9 mouse cellular contexts compared by ENCODE assay signal in genomic region chr14:57093029-57093428, GRCm38 (mm10). TPM values are rescaled to one million over a fixed set of nuclear protein-coding genes. Genes with fewer than 3 reads are reported as not detected.
DNase-seq lines count a peak whose midpoint lies in the region; ATAC-seq and TF ChIP-seq lines count a peak whose summit lies in the region.
"Had no signal": no experiment of that assay in that cellular context is flagged by ENCODE, and none has a peak within 500 bp of the region (broad histone marks: within the 10 kb centered on the region; RNA-seq: fewer than 3 reads in every experiment).

No protein-coding gene starts in this region.

- H3K9me3 ChIP-seq in forebrain, embryonic 14.5 days (replicated peaks; ENCODE audit: control insufficient read depth, low read length): no peaks in the 10 kb centered on the region
- no peaks in the 10 kb centered on the region for H3K9me3 ChIP-seq in forebrain, embryonic 12.5 days
- H3K9me3 ChIP-seq: liver, embryonic 15.5 days had no signal

- no peak overlapping the region for H3K4me2 ChIP-seq in forebrain, embryonic 14.5 days (ENCODE audit: low read length)
- no peak overlapping the region for H3K4me2 ChIP-seq in forebrain, embryonic 12.5 days
- H3K4me2 ChIP-seq: liver, embryonic 15.5 days had no signal

- no peak overlapping the region for H3K4me3 ChIP-seq in forebrain, embryonic 14.5 days (ENCODE audit: low read depth, low read length)
- no peak overlapping the region for H3K4me3 ChIP-seq in forebrain, embryonic 12.5 days (replicated peaks)
- no peak overlapping the region for H3K4me3 ChIP-seq in layer of hippocampus, adult 2 months
- H3K4me3 ChIP-seq: liver, embryonic 15.5 days had no signal

- peak; percentile 58 for DNase-seq in forebrain, embryonic 14.5 days (ENCODE audit: low spot score)
- peak; percentile 61 for DNase-seq in urinary bladder, postnatal 14 days (ENCODE audit: low spot score)
- DNase-seq in urinary bladder, postnatal 4 days (ENCODE audit: low spot score in 2 of 2): no peak
- peak; percentile 69 for DNase-seq in embryo, embryonic 11 days
- DNase-seq in layer of hippocampus, adult 2 months (ENCODE audit: low spot score in 2 of 2): peak; percentile 61 to 66
- peak; percentile 73 for DNase-seq in thymus, postnatal 4 days

- no peaks in the 10 kb centered on the region for H3K4me1 ChIP-seq in forebrain, embryonic 14.5 days (ENCODE audit: control insufficient read depth, insufficient read depth, low read length)
- H3K4me1 ChIP-seq in forebrain, embryonic 12.5 days: no peaks in the 10 kb centered on the region

- TF ChIP-seq CTCF in layer of hippocampus, adult 2 months (conservative IDR thresholded peaks at IDR 0.05): peak; percentile 77

- no peak overlapping the region for H3K27ac ChIP-seq in forebrain, embryonic 14.5 days (ENCODE audit: low read depth, low read length)
- no peak overlapping the region for H3K27ac ChIP-seq in forebrain, embryonic 12.5 days
- no peak overlapping the region for H3K27ac ChIP-seq in layer of hippocampus, adult 2 months
- H3K27ac ChIP-seq: liver, embryonic 15.5 days had no signal

- ATAC-seq in forebrain, embryonic 14.5 days: no peak
- no peak for ATAC-seq in forebrain, embryonic 12.5 days (ENCODE audit: low FRiP score)
- peak; percentile 89 for ATAC-seq in megakaryocyte progenitor cell, adult 5-6 weeks (replicated peaks; ENCODE audit: poor library complexity)

- no peaks in the 10 kb centered on the region for H3K36me3 ChIP-seq in forebrain, embryonic 14.5 days (ENCODE audit: control insufficient read depth, insufficient read depth, low read length)
- no peaks in the 10 kb centered on the region for H3K36me3 ChIP-seq in forebrain, embryonic 12.5 days (replicated peaks)
- H3K36me3 ChIP-seq: liver, embryonic 15.5 days had no signal

- no peaks in the 10 kb centered on the region for H3K27me3 ChIP-seq in forebrain, embryonic 14.5 days (replicated peaks; ENCODE audit: control insufficient read depth, insufficient read depth, low read length)
- no peaks in the 10 kb centered on the region for H3K27me3 ChIP-seq in forebrain, embryonic 12.5 days
- H3K27me3 ChIP-seq: liver, embryonic 15.5 days had no signal

- 7% methylated on average over 8 of the region's 8 CpGs for WGBS in forebrain, embryonic 14.5 days
- 6% methylated on average over 8 of the region's 8 CpGs for WGBS in forebrain, embryonic 12.5 days

- H3K9ac ChIP-seq in forebrain, embryonic 14.5 days (ENCODE audit: low read length): no peak overlapping the region
- H3K9ac ChIP-seq in forebrain, embryonic 12.5 days: no peak overlapping the region
- H3K9ac ChIP-seq: liver, embryonic 15.5 days had no signal

RNA-seq across cellular contexts. Expression of gene Gjb2, which starts 11.5 kb away (rescaled TPM):
- 11.0 and 15.2 TPM in 2 replicates for polyA plus RNA-seq in forebrain, embryonic 14.5 days (2014; fragmentation: Nextera tagmentation; extraction: Ambion mirVana)
- 6.7 and 12.5 TPM in 2 replicates for polyA plus RNA-seq in forebrain, embryonic 12.5 days (2016; fragmentation: Nextera tagmentation; extraction: Ambion mirVana)
- 1 to 10 TPM; 6.2 to 9.5 TPM for total RNA-seq in layer of hippocampus, adult 2 months (2021)
- total RNA-seq in megakaryocyte progenitor cell, adult 5-6 weeks (2015): 0.10 TPM in 1 of 2 replicates, not detected in the other
- total RNA-seq in megakaryocyte progenitor cell, adult 5-6 weeks (2017): not detected in 2 replicates

RNA-seq across cellular contexts. Expression of gene Gm4491, which starts 22.7 kb away (rescaled TPM):
- polyA plus RNA-seq in forebrain, embryonic 14.5 days (2014; fragmentation: Nextera tagmentation; extraction: Ambion mirVana): not detected in 2 replicates
- not detected in 2 replicates for polyA plus RNA-seq in forebrain, embryonic 12.5 days (2016; fragmentation: Nextera tagmentation; extraction: Ambion mirVana)
- total RNA-seq in layer of hippocampus, adult 2 months (2021): under 1 TPM; 0.79 to 0.91 TPM
- not detected in 2 replicates for total RNA-seq in megakaryocyte progenitor cell, adult 5-6 weeks (2015)
- total RNA-seq in megakaryocyte progenitor cell, adult 5-6 weeks (2017): not detected in 2 replicates
- polyA plus RNA-seq: liver, embryonic 15.5 days had no signal

RNA-seq across cellular contexts. Expression of gene Gja3, which starts 35.1 kb away (rescaled TPM):
- polyA plus RNA-seq in forebrain, embryonic 14.5 days (2014; fragmentation: Nextera tagmentation; extraction: Ambion mirVana): 0.42 and 0.63 TPM in 2 replicates
- 0.37 and 0.46 TPM in 2 replicates for polyA plus RNA-seq in forebrain, embryonic 12.5 days (2016; fragmentation: Nextera tagmentation; extraction: Ambion mirVana)
- total RNA-seq in layer of hippocampus, adult 2 months (2021): under 1 TPM; 0.32 to 0.33 TPM
- not detected in 2 replicates for total RNA-seq in megakaryocyte progenitor cell, adult 5-6 weeks (2015)
- not detected in 2 replicates for total RNA-seq in megakaryocyte progenitor cell, adult 5-6 weeks (2017)

RNA-seq across cellular contexts. Expression of gene Gjb6, which starts 40.4 kb away (rescaled TPM):
- polyA plus RNA-seq in forebrain, embryonic 14.5 days (2014; fragmentation: Nextera tagmentation; extraction: Ambion mirVana): 14.4 and 19.7 TPM in 2 replicates
- 3.2 and 3.7 TPM in 2 replicates for polyA plus RNA-seq in forebrain, embryonic 12.5 days (2016; fragmentation: Nextera tagmentation; extraction: Ambion mirVana)
- 100 to 1,000 TPM; 115 to 117 TPM for total RNA-seq in layer of hippocampus, adult 2 months (2021)
- total RNA-seq in megakaryocyte progenitor cell, adult 5-6 weeks (2015): not detected in 2 replicates
- not detected in 2 replicates for total RNA-seq in megakaryocyte progenitor cell, adult 5-6 weeks (2017)
- polyA plus RNA-seq: liver, embryonic 15.5 days had no signal

Comparison
In these comparisons a context has a peak if more than half of its experiments do, and no peak if none do; other contexts are left out.
1. DNase-seq: peak in forebrain, embryonic 14.5 days (single experiment), urinary bladder, postnatal 14 days (single experiment), embryo, embryonic 11 days (single experiment), layer of hippocampus, adult 2 months (2 of 2) and thymus, postnatal 4 days (single experiment); none in urinary bladder, postnatal 4 days (0 of 2).
2. RNA of gene Gjb2, which starts 11.5 kb away (total RNA-seq): 6.2 to 9.5 TPM in layer of hippocampus, adult 2 months; 0.10 TPM in megakaryocyte progenitor cell, adult 5-6 weeks; every median in the first group is over 4 times any median in the second.